Mouse (Mus musculus): Measurements from ENCODE around the gene Gm5431. TPM values are rescaled to one million over a fixed set of nuclear protein-coding genes. Genes with fewer than 3 reads are reported as not detected.
"Not testable (repeated sequence)": the region's sequence is repeated elsewhere in the genome, so short reads cannot be mapped to it uniquely, and the experiment has no call there.

Gm5431 gene
- 0.15 and 0.23 TPM in 2 replicates for polyA plus RNA-seq (2014; fragmentation: Nextera tagmentation; extraction: Ambion mirVana)

GRCm38 (mm10) chr11:48902021-48902420 is at the start of gene Gm5431:
Gene Gm5431 (minus strand): TSS chr11:48902214.
- Histone ChIP-seq H3K36me3 (ENCODE audit: control insufficient read depth, insufficient read depth, low read length) (no peaks in the 10 kb centered on the region), H3K27ac (ENCODE audit: low read depth, low read length) (no peak within 1 kb of the TSS), H3K4me3 (ENCODE audit: low read length) (no peak within 1 kb of the TSS), H3K27me3 (ENCODE audit: control insufficient read depth, insufficient read depth, low read length) (no peaks in the 10 kb centered on the region), H3K9ac (ENCODE audit: low read depth, low read length) (no peak within 1 kb of the TSS), H3K9me3 (ENCODE audit: control insufficient read depth, low read length) (no peaks in the 10 kb centered on the region), H3K4me1 (ENCODE audit: control insufficient read depth, insufficient read depth, low read length) (no peaks in the 10 kb centered on the region), H3K4me2 (replicated peaks; ENCODE audit: low read depth, low read length) (no peak within 1 kb of the TSS)
- no peak for ATAC-seq (ENCODE audit: low FRiP score, low TSS enrichment)
- WGBS = 49% methylated on average over 2 of the region's 2 CpGs

- H3K4me3 ChIP-seq (ENCODE audit: low read length); H3K27me3 ChIP-seq (ENCODE audit: control insufficient read depth, insufficient read depth, low read length); H3K9ac ChIP-seq (ENCODE audit: low read depth, low read length); H3K9me3 ChIP-seq (ENCODE audit: control insufficient read depth, low read length); ATAC-seq (ENCODE audit: low FRiP score, low TSS enrichment); H3K4me1 ChIP-seq (ENCODE audit: control insufficient read depth, insufficient read depth, low read length); H3K36me3 ChIP-seq (ENCODE audit: control insufficient read depth, insufficient read depth, low read length); H3K4me2 ChIP-seq (replicated peaks; ENCODE audit: low read depth, low read length); H3K27ac ChIP-seq (ENCODE audit: low read depth, low read length): not testable (repeated sequence)
- 98% methylated on average over 6 of the region's 6 CpGs for WGBS
These were observed 44.1 kb upstream of the Gm5431 start, which contains the start of gene Psme2b for GRCm38 (mm10) chr11:48946090-48946489. Gene Psme2b (minus strand): TSS chr11:48946190.

- H3K9me3 ChIP-seq (ENCODE audit: control insufficient read depth, low read length); H3K27me3 ChIP-seq (ENCODE audit: control insufficient read depth, insufficient read depth, low read length); H3K4me1 ChIP-seq (ENCODE audit: control insufficient read depth, insufficient read depth, low read length); H3K36me3 ChIP-seq (ENCODE audit: control insufficient read depth, insufficient read depth, low read length); H3K4me2 ChIP-seq (replicated peaks; ENCODE audit: low read depth, low read length); H3K9ac ChIP-seq (ENCODE audit: low read depth, low read length); H3K27ac ChIP-seq (ENCODE audit: low read depth, low read length); H3K4me3 ChIP-seq (ENCODE audit: low read length); ATAC-seq (ENCODE audit: low FRiP score, low TSS enrichment): not testable (repeated sequence)
These were observed 37.3 kb upstream of the Gm5431 start for GRCm38 (mm10) chr11:48939286-48939685.

DNA sequence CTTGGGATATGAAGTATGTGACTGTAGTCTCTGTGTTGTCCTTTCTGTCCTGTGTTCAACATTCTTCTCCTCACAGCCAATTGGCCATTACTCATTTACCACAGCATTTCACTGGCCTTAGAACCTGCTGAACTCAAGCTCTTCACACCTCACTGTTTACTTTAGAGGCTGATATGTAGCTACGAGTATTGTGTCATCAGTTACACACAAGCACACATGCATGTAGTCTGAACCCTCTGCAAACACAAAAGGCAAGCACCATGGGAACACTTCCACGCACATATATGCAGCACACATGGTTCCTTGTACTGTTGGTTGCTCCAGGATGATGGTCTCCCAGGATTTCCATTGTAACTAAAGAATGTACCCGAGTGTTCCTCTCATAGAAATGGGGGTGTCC is 33.3 kb upstream of the Gm5431 start:
- H3K27me3 ChIP-seq (ENCODE audit: control insufficient read depth, insufficient read depth, low read length); H3K4me3 ChIP-seq (ENCODE audit: low read length); H3K36me3 ChIP-seq (ENCODE audit: control insufficient read depth, insufficient read depth, low read length); ATAC-seq (ENCODE audit: low FRiP score, low TSS enrichment); H3K4me1 ChIP-seq (ENCODE audit: control insufficient read depth, insufficient read depth, low read length); H3K4me2 ChIP-seq (replicated peaks; ENCODE audit: low read depth, low read length); H3K9me3 ChIP-seq (ENCODE audit: control insufficient read depth, low read length); H3K9ac ChIP-seq (ENCODE audit: low read depth, low read length); H3K27ac ChIP-seq (ENCODE audit: low read depth, low read length): not testable (repeated sequence)
- WGBS = no CpG with 5 or more reads among the region's 3 CpGs

DNA sequence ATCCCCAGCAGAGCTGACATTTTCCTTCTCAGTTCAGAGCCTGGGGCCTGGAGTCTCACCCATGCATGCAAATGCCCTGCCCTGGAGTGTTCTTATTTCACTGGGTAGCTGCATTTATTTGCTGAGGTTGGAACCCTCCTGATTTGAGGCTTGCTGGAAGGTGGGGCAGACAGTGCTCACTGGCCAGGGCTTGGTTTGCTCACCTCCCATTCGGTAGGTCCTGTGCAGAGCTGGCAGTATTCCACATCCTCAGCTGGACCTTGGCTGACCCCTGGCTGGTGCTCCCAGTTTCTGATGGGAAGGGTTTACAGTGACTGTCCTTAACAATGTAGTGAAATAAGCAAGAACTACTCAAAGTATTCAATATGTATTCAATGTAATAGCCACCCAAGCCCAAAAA is 31.9 kb upstream of the Gm5431 start:
- H3K36me3 ChIP-seq (ENCODE audit: control insufficient read depth, insufficient read depth, low read length); H3K27me3 ChIP-seq (ENCODE audit: control insufficient read depth, insufficient read depth, low read length); ATAC-seq (ENCODE audit: low FRiP score, low TSS enrichment); H3K9me3 ChIP-seq (ENCODE audit: control insufficient read depth, low read length); H3K27ac ChIP-seq (ENCODE audit: low read depth, low read length); H3K9ac ChIP-seq (ENCODE audit: low read depth, low read length); H3K4me2 ChIP-seq (replicated peaks; ENCODE audit: low read depth, low read length); H3K4me3 ChIP-seq (ENCODE audit: low read length); H3K4me1 ChIP-seq (ENCODE audit: control insufficient read depth, insufficient read depth, low read length): not testable (repeated sequence)
- WGBS = 10% methylated on average over 1 of the region's 1 CpGs

GRCm38 (mm10) chr11:48933422-48933821 is 31.4 kb upstream of the Gm5431 start:
- H3K27me3 ChIP-seq (ENCODE audit: control insufficient read depth, insufficient read depth, low read length); ATAC-seq (ENCODE audit: low FRiP score, low TSS enrichment); H3K36me3 ChIP-seq (ENCODE audit: control insufficient read depth, insufficient read depth, low read length); H3K4me1 ChIP-seq (ENCODE audit: control insufficient read depth, insufficient read depth, low read length); H3K4me2 ChIP-seq (replicated peaks; ENCODE audit: low read depth, low read length); H3K9ac ChIP-seq (ENCODE audit: low read depth, low read length); H3K9me3 ChIP-seq (ENCODE audit: control insufficient read depth, low read length); H3K4me3 ChIP-seq (ENCODE audit: low read length); H3K27ac ChIP-seq (ENCODE audit: low read depth, low read length): not testable (repeated sequence)
- 75% methylated on average over 1 of the region's 1 CpGs for WGBS

GRCm38 (mm10) chr11:48928068-48928467 is 26.1 kb upstream of the Gm5431 start:
- H3K27ac ChIP-seq (ENCODE audit: low read depth, low read length); ATAC-seq (ENCODE audit: low FRiP score, low TSS enrichment); H3K4me2 ChIP-seq (replicated peaks; ENCODE audit: low read depth, low read length); H3K4me1 ChIP-seq (ENCODE audit: control insufficient read depth, insufficient read depth, low read length); H3K9ac ChIP-seq (ENCODE audit: low read depth, low read length); H3K36me3 ChIP-seq (ENCODE audit: control insufficient read depth, insufficient read depth, low read length); H3K4me3 ChIP-seq (ENCODE audit: low read length); H3K9me3 ChIP-seq (ENCODE audit: control insufficient read depth, low read length); H3K27me3 ChIP-seq (ENCODE audit: control insufficient read depth, insufficient read depth, low read length): not testable (repeated sequence)
- WGBS = 60% methylated on average over 1 of the region's 1 CpGs

- not testable (repeated sequence) for H3K4me1 ChIP-seq (ENCODE audit: control insufficient read depth, insufficient read depth, low read length); H3K27me3 ChIP-seq (ENCODE audit: control insufficient read depth, insufficient read depth, low read length); H3K4me3 ChIP-seq (ENCODE audit: low read length); H3K9ac ChIP-seq (ENCODE audit: low read depth, low read length); H3K36me3 ChIP-seq (ENCODE audit: control insufficient read depth, insufficient read depth, low read length); ATAC-seq (ENCODE audit: low FRiP score, low TSS enrichment); H3K9me3 ChIP-seq (ENCODE audit: control insufficient read depth, low read length); H3K4me2 ChIP-seq (replicated peaks; ENCODE audit: low read depth, low read length); H3K27ac ChIP-seq (ENCODE audit: low read depth, low read length)
These were observed 24.4 kb upstream of the Gm5431 start for GRCm38 (mm10) chr11:48926437-48926836.

GRCm38 (mm10) chr11:48923818-48924217 is 21.8 kb upstream of the Gm5431 start:
- 85% methylated on average over 5 of the region's 5 CpGs for WGBS
- not testable (repeated sequence) for H3K27me3 ChIP-seq (ENCODE audit: control insufficient read depth, insufficient read depth, low read length); ATAC-seq (ENCODE audit: low FRiP score, low TSS enrichment)

DNA sequence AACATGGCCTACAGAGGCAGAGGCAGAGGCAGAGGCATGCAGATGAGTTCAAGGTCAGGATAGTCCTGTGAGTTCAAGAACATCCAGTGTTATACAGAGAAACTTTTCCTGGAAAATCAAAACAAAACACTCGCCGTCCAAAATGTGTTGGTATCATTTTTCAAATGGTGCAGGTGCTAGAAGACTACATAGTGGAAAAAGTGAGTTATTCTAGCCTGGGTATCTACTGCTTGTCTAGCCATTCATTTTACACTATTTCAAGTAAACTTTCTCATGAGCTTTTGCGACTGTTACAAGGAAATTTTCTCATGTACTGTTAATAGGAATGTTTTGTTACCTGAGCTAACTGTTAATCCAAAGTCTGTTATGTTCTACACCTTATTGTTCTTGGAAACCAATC is 16.4 kb upstream of the Gm5431 start:
- Histone ChIP-seq H3K27ac (ENCODE audit: low read depth, low read length) (no peak overlapping the region), H3K9ac (ENCODE audit: low read depth, low read length) (no peak overlapping the region), H3K36me3 (ENCODE audit: control insufficient read depth, insufficient read depth, low read length) (no peaks in the 10 kb centered on the region), H3K4me2 (replicated peaks; ENCODE audit: low read depth, low read length) (no peak overlapping the region), H3K9me3 (ENCODE audit: control insufficient read depth, low read length) (no peaks in the 10 kb centered on the region), H3K27me3 (ENCODE audit: control insufficient read depth, insufficient read depth, low read length) (no peaks in the 10 kb centered on the region), H3K4me3 (ENCODE audit: low read length) (no peak overlapping the region), H3K4me1 (ENCODE audit: control insufficient read depth, insufficient read depth, low read length) (no peaks in the 10 kb centered on the region)
- 70% methylated on average over 3 of the region's 3 CpGs for WGBS
- no peak for ATAC-seq (ENCODE audit: low FRiP score, low TSS enrichment)

More at GRCm38 (mm10) chr11:48923818-48924217, 21.8 kb upstream of the Gm5431 start:
- not testable (repeated sequence) for H3K36me3 ChIP-seq (ENCODE audit: control insufficient read depth, insufficient read depth, low read length); H3K9me3 ChIP-seq (ENCODE audit: control insufficient read depth, low read length); H3K4me1 ChIP-seq (ENCODE audit: control insufficient read depth, insufficient read depth, low read length); H3K27ac ChIP-seq (ENCODE audit: low read depth, low read length); H3K9ac ChIP-seq (ENCODE audit: low read depth, low read length); H3K4me2 ChIP-seq (replicated peaks; ENCODE audit: low read depth, low read length); H3K4me3 ChIP-seq (ENCODE audit: low read length)
